Mouse (Mus musculus) stomach, postnatal 0 days (tissue): Measurements from ENCODE around the gene Rgs16.

Experiments used
- CTCF ChIP-seq: IDR thresholded peaks from 2 replicates; pipeline ENCODE4 v1.5.1; 2016; ENCODE audit warnings: antibody characterized with exemption, low read depth, mild to moderate bottlenecking, moderate library complexity
- EP300 ChIP-seq: optimal IDR thresholded peaks from 2 replicates; pipeline ENCODE3; 2016; ENCODE audit warnings: antibody characterized with exemption

DNA sequence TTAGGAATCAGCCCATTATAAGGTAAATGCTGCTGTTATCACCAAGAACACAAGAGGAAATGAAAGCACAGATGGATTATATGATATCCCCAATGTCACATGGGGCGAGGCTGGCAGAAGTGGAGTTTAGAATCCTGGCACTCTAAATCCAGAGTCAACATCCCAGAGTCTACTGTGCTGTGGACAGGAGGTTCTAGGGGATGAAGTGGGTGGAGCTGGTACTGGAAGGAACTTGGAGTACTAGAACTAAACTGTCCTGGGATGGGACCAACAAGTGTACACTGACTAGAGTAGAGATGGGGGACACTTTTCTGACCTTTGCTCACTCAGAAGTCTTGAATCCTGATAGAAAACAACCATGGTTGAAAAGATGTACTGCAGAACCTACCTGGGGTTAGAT, 38.7 kb upstream of the Rgs16 start:
- TF ChIP-seq EP300, result no peak
- no peak for TF ChIP-seq CTCF
